Mouse (Mus musculus) ES-E14 (cell line): ENCODE data around the gene Arl15.

Experiments
- CHD2 ChIP-seq: IDR thresholded peaks from 2 replicates; pipeline ENCODE4 v1.6.1; 2014; ENCODE audit warnings: mild to moderate bottlenecking, low read depth, low read length, inconsistent platforms
- HCFC1 ChIP-seq: IDR thresholded peaks from 2 replicates; pipeline ENCODE4 v1.6.1; 2012; ENCODE audit warnings: low read length, inconsistent platforms, borderline replicate concordance; ENCODE audit not compliant: insufficient read depth
- ZNF384 ChIP-seq: IDR thresholded peaks from 2 replicates; pipeline ENCODE4 v1.6.1; 2012; ENCODE audit warnings: low read depth, low read length, inconsistent platforms

DNA sequence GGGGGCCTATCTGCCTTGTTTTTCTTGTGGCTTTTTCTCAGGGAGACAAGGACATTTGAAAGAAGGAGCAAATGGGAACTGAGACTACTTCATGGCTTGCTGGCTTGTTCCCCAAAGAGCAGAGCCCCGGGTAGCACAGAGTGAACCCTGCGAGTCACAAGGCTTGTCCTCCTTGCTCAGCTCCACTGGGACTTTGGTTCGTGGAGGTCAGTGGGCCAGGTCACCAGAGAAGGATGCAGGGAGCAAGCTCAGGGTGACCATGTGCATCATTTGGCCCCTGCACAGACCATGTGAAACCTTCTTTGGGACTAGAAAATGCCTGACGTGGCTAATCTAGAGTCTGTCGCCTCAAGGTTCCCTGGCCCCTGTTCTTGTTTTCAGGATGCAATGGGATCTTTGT, 155.4 kb downstream of the Arl15 start:
- TF ChIP-seq CHD2 (no peak), HCFC1 (no peak), ZNF384 (no peak)
